Mouse (Mus musculus): ENCODE results near the gene Bend4.

Gene Bend4

DNA sequence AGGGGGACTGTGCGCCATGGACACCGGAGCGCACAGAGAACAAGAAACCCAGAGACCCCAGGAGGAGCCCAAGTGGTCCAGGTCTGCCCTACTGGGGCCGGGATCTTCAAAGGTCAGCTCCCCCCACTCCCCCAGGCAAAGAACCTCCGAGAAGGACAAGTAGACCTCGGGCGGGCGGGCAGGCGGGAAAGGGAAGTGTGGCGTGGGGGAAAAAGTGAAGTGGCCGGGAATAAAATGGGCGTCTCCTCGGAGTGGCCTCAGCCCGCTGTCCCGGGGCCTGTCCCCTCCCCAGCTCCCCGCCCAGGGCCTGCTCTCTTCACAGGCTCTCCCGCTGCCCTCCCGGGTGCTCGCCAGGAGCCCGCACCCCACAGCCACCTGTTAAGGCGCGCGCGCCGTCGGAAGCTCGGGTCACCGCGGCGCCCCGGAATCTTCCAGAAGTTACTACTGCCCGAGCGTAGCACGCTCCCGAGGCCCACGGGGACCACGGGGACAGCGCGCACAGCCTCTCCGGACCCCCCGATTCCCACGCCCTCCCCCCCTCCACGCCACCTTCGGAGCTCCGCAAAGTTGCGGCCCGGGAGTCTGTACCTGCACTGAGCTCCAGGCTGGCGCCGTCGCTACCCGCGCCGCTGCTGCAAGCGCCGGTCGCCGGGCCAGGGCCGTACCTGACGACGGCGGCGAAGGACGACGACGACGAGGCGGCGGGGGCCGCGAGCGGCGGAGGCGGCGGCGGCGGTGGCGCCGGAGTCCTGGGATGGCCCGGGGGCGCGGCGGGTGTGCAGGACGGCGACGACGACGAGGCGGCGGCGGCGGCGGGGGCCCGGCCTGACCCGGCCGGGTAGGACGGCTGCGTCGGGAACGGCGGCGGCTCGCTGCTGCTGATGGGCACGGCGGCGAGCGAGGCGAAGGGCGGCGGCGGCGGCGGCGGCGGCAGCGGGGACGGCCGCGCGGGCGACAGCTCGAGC, 1.4 kb downstream of the Bend4 start:
- CTCF ChIA-PET, result interaction anchor here in 3 of 4 experiments (0.5 to 0.7 kb wide), 5 partner anchors 10 to 1643 kb away, joined by 3 to 13 read pairs (median 4); no protein-coding TSS in a partner anchor
- POLR2A ChIA-PET, result interaction anchor here in 3 of 4 experiments (0.5 to 4.0 kb wide), 29 partner anchors 8 to 751 kb away, joined by 3 to 48 read pairs (median 3); partner anchors contain the start of genes Slc30a9 (in 1 of the 3) and Uchl1 (in 1 of the 3)

DNA sequence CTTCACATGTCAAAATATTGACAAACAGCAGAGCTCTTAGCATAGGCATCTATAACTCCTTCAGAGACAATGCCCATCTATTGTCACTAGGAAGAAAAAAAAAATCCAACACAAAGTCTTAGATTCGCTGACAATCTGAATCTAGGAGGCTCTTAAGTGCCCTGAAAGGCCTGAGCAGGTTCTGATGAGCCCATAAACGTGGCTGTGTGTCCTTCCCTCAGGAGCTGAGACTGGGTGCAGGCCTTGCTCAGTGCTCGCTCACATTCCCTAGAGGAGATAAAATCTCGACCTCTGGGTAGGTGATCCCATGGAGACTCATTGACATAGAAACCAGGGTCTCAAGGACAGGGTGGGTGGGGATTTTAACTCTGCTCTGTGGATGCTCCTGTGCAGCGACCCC, 2.1 kb downstream of the Bend4 start:
- ChIA-PET POLR2A (interaction anchor here in 3 of 4 experiments (0.7 to 4.0 kb wide), 21 partner anchors 8 to 750 kb away, joined by 3 to 48 read pairs (median 3); partner anchors contain the start of gene Uchl1 (in 1 of the 3)), CTCF (interaction anchor here in 2 of 4 experiments (0.5 to 0.6 kb wide), 2 partner anchors 11 to 1419 kb away, joined by 3 to 4 read pairs; no protein-coding TSS in a partner anchor)

DNA sequence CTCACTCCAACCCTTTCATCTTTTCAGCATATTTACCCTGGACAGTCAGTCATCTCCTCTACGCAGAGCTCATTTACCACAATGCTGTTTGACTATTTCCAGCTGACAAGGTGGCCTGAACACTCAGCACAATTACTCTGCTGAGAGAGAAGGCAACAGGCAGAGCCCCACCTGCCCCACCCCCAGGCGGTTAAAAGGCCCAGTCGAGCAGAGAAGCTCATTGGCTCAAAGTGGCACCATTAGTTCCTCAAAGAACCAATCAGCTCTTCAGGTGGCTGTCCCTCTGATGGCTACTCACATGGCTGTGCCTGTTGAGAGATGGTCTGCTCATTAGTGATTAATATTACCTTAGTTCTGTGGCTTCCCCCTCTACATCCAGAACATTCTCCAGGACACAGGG, 3.5 kb downstream of the Bend4 start:
- ChIA-PET CTCF (interaction anchor here in 1 of 4 experiments (0.6 to 1.0 kb wide), 2 partner anchors 39 to 241 kb away, joined by 3 to 6 read pairs; no protein-coding TSS in a partner anchor), POLR2A (interaction anchor here in 3 of 4 experiments (0.6 to 3.4 kb wide), 7 partner anchors 10 to 389 kb away, joined by 3 to 29 read pairs (median 3); no protein-coding TSS in a partner anchor)

DNA sequence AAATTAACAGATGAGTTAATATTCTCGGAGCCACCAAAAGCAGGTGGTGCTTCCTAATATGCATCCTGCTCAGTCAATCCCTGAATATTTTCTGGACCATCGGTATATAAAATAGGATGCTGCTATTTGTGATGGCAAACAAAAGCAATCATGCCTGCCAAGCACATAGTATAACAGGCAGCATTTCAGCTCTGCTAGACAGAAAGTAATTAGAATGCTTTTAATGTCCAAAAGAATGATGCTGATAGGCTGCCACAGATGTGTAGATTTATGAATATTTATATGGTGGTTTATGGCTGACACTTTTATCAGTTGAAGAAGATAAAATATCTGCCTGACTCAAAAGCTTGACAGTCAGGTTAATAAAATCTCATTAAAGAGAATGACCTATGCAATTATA, 4.1 kb downstream of the Bend4 start:
- ChIA-PET POLR2A (interaction anchor here in 3 of 4 experiments (0.6 to 3.4 kb wide), 6 partner anchors 9 to 390 kb away, joined by 3 to 29 read pairs (median 3); no protein-coding TSS in a partner anchor), CTCF (interaction anchor here in 1 of 4 experiments (1.0 kb wide), 1 partner anchor 40 kb away, joined by 3 read pairs; no protein-coding TSS in a partner anchor)

DNA sequence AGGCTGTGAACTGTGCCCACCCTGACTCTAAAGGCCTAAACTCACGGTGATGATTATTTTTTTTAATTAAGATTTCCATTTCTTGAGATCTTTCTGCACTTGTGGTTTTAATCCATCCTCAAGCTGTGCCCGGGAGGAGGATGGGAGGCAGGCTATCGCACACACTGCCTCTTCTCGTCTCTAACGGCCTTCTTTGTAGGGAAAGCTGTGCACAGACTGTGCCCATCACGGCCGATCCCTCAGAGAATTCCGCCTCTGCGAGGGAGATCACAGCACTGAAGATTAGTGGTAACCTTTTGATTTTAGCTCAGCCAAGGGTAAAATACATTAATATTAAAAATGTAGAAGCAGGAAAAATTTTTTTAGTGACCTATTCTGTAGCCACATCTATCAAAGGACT, 4.8 kb downstream of the Bend4 start:
- POLR2A ChIA-PET, result interaction anchor here in 1 of 4 experiments (1.5 kb wide), 1 partner anchor 21 kb away, joined by 3 read pairs; no protein-coding TSS in a partner anchor
- CTCF ChIA-PET, result no interaction called here

DNA sequence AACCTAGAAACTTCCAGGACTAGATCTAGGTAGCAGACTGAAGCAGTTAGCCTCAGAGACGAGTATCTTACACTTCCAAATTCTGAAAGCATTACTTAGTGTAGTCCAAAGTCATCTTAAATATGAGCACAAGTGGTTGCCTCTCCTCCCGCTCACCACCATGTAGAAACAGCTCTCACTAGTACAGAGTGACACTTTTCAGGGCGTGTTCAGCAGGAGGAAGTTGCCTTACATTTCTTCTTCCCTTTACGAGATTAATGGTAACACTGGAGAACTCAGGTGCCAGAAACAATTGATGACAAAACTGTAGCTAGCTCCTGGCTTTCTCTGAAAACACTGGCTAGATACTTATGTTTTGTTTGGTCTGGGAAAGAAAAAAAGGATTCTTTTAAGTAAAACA, 8.7 kb downstream of the Bend4 start:
- CTCF ChIA-PET, result no interaction called here
- POLR2A ChIA-PET, result interaction anchor here in 2 of 4 experiments (0.7 to 2.7 kb wide), 6 partner anchors 8 to 44 kb away, joined by 3 to 13 read pairs (median 4); partner anchors contain the start of gene Bend4 (in 2 of the 2)

DNA sequence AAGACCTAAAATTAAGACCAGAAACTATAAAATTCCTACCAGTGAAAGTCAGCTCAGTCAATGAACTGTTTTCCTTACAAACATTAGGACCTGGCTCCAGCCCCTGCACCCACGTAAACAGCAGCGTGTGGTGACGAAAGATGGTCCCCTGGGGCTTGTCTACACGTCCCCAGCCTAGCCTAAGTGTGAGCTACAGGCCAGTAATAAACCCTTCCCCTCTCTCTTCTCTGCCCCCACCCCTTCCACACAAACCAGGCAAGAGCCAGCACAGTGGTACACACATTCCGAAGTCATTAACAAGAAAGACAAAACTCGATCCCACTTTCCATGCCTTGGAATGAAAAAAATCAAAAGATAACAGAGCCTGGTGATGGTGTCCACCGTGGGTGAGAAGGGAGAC, 16.6 kb downstream of the Bend4 start:
- CTCF ChIA-PET, result interaction anchor here in 1 of 4 experiments (0.6 kb wide), 1 partner anchor 52 kb away, joined by 3 read pairs; no protein-coding TSS in a partner anchor

DNA sequence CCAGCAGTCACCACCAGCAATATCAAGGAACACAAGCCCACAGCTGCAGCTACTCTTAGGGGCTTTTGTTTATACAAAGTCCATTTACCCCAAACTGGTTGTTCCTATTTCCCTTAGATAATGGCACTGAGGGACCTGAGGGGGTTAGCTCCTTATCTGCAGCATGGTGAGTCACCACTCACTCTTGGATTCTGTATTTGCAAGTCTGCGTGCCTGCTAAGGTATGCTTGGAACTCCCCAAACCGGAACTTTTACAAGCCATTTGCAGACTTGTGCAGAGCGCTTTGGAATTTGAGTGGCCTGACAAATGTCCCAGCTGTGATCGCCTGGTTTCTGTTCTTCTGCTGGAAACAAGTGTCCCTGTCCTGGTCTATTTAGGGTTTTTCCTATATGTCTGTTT, 17.7 kb downstream of the Bend4 start:
- CTCF ChIA-PET, result no interaction called here
- POLR2A ChIA-PET, result interaction anchor here in 1 of 4 experiments (0.9 kb wide), 1 partner anchor 18 kb away, joined by 3 read pairs; the partner anchor contains the start of gene Bend4

More for the DNA sequence above, 16.6 kb downstream of the Bend4 start:
- POLR2A ChIA-PET, result interaction anchor here in 2 of 4 experiments (0.7 to 2.5 kb wide), 3 partner anchors 13 to 78 kb away, joined by 3 to 11 read pairs (median 4); partner anchors contain the start of gene Bend4 (in 1 of the 2)

DNA sequence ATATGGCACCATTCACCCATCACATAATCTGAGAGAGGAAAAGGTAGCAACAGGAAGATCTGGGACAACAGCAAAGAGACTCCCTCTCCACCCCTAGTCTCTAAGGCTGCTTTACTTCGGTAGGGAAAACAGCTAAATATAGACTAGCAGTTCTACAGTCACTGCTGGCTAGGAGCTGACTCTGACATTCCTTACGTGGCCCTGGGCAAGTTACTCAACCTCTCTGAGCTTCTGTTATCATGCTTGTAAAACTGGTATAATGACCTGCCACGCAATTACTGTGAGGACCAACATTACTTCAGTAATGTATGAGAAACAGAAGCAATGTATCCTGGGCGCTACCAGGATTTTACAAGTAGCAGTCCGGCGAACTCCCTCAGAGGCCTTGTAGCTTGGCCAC, 19.7 kb downstream of the Bend4 start:
- CTCF ChIA-PET, result interaction anchor here in 1 of 4 experiments (1.3 kb wide), 1 partner anchor 122 kb away, joined by 3 read pairs; no protein-coding TSS in a partner anchor
- POLR2A ChIA-PET, result interaction anchor here in 2 of 4 experiments (0.5 to 2.4 kb wide), 10 partner anchors 10 to 254 kb away, joined by 3 to 12 read pairs (median 4); partner anchors contain the start of gene Bend4 (in 2 of the 2)

DNA sequence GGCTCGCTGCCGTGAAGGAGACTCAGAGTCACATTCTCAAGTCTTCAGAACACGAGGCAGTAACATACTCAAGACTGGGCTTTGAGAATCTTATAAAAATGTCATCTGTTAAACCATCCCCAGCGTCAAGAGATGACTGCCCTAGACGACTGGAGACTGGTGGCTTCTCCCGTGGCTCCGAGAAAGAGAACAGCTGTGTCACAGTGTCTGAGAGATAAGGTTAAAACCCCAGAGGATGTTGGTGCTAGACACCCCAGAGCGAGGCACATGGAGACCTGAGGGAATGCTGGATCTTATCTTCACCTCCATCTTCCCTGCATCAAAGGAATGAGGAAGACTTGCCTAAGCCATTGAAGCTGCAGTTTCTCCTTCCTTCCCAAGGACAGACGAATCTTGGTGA, 23.2 kb downstream of the Bend4 start:
- CTCF ChIA-PET, result interaction anchor here in 1 of 4 experiments (0.7 kb wide), 1 partner anchor 24 kb away, joined by 4 read pairs; no protein-coding TSS in a partner anchor
- POLR2A ChIA-PET, result interaction anchor here in 2 of 4 experiments (1.2 to 1.7 kb wide), 4 partner anchors 10 to 23 kb away, joined by 3 to 9 read pairs (median 4); partner anchors contain the start of gene Bend4 (in 2 of the 2)

DNA sequence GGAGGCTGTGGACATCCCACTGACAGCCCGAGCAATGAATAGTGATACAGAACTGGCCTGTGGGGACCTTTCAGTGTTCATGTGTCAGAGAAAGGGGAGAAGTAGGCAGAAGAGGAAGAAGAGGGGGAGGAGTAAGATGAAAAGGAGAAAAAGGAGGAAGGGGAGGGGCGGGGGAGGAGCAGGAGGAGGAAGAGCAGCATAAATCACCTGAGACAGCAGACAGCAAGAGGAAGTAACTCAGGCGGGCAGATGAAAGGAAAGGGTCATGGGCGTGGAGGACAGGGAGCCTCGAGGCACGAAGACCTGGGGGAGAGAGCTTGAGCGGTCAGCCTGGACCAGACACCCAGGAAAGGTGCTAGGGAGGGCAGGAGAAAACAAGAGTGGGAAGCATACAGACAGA, 23.7 kb downstream of the Bend4 start:
- ChIA-PET POLR2A (interaction anchor here in 2 of 4 experiments (1.2 to 1.7 kb wide), 3 partner anchors 9 to 23 kb away, joined by 3 to 9 read pairs (median 6); partner anchors contain the start of gene Bend4 (in 1 of the 2)), CTCF (no interaction called here)

DNA sequence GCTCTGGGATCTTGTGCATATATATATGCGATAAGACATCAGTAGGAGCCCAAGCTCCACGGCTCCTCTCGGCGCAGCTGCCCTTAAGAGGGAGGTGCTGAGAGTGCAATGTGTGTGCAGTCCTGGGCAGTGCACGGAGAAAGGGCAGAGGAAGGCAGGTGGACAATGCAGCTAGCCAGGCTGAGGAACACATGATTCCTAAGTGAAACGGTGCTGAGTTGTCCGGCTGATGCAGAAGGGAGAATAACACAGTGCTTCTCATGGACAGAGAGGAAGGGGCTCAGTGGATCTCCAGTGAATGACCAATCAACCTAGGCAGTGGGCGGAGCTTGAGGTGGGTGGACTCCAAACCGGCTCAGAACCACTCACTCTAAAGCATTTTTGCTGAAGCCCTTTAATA, 26.5 kb downstream of the Bend4 start:
- POLR2A ChIA-PET, result interaction anchor here in 3 of 4 experiments (0.5 to 1.3 kb wide), 3 partner anchors 10 to 66 kb away, joined by 3 read pairs; no protein-coding TSS in a partner anchor

DNA sequence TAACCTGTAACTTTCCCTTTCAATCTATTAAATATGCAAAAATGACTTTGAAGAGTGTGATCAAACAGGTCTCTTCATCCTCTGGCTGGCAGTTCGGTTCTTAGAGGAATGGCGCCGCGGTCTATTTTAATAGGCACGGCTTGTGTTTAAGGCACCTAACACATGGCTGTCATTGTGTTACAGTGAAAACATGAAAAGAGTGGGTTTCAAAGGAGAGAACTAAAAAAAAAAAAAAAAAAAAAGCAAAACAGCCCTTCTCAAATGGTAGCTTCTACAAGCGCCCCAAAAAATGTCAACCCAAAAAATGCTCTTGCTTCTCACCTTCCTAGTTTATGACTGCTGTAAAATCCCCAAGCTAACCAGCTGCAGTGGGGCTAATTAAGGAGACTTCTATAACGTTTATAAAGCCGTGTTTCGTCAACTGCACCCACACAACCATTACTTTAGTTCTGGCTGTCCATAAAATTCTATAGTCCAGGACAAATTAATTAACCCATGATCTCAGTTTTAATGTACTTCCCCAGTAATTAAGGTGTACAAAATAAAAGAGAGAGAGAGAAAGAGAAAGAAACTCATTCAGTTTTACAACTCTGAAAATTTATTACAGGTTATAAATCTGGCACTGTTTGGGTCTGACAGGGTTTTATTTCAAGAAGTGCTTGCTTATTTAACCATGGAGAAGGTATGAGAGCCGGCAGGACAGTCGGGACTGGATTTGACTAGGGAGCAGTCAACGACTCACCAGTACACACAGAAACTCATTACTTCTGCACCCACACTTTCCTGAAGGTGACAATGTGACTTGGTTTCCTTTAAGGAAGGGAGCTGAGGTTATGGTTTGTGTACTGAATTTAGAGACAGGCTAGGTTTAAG, 27.3 kb downstream of the Bend4 start:
- ChIA-PET CTCF (no interaction called here), POLR2A (interaction anchor here in 3 of 4 experiments (0.5 to 1.5 kb wide), 6 partner anchors 9 to 79 kb away, joined by 3 to 7 read pairs (median 3); partner anchors contain the start of gene Bend4 (in 1 of the 3))

More for the DNA sequence above, 26.5 kb downstream of the Bend4 start:
- CTCF ChIA-PET, result no interaction called here

DNA sequence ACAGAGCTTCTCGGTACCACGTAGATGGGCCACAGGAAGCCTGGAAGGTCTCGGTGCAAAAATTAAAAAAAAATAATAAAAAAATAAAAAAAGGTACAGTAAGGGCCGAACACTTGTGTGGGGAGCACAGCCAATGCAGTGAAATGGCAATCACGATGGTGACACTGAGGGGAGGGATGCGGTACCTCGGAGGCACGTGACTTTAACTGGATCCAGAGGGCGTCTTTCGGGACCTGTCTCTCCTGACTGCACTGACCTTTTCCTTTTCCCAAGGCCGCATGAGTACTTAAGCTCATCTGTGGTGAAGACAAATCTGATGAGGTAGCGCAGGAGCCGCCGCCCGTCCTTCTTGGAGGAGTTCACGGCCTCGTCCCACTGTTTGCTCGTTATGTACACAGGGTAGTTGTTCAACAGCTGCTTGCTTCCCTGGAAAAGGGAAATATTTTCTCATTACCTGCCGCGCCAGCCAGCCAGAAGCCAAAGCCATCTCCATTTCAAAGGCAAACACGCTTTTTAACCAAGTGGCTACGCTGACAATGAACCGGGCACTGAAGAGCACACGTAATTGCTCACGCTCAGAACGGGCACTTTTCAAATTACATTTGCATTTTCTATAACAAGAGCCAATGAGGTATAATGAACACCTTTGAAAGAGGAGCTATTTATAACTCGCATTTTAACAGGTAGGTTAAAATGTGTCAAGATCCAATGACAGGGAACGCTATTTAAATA, 28.1 kb downstream of the Bend4 start:
- POLR2A ChIA-PET, result interaction anchor here in 2 of 4 experiments (1.0 to 1.5 kb wide), 5 partner anchors 8 to 78 kb away, joined by 3 to 7 read pairs (median 3); partner anchors contain the start of gene Bend4 (in 1 of the 2)
- CTCF ChIA-PET, result interaction anchor here in 1 of 4 experiments (0.9 kb wide), 1 partner anchor 134 kb away, joined by 3 read pairs; no protein-coding TSS in a partner anchor

DNA sequence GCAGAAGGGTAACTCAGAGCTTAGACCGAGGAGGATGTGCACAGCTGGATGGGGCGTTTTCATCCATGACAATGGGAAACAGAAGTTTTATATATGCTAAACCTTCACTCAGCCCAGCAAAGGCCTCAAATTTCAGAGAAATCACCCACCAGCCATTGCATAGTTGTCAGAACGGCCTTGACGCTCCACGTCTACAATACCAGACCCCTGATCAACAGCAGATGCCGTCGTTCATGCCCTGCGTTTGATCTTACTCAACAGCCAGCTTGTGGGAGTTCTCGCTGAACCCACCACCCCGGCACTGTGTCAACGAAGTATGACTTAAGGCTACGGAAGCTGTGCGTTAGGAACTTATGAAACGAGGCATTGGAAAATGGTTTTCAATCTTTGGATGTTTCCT, 30.9 kb downstream of the Bend4 start:
- POLR2A ChIA-PET, result interaction anchor here in 2 of 4 experiments (1.0 to 2.1 kb wide), 4 partner anchors 11 to 67 kb away, joined by 3 to 7 read pairs (median 4); no protein-coding TSS in a partner anchor
- CTCF ChIA-PET, result interaction anchor here in 1 of 4 experiments (0.6 kb wide), 1 partner anchor 61 kb away, joined by 4 read pairs; no protein-coding TSS in a partner anchor

DNA sequence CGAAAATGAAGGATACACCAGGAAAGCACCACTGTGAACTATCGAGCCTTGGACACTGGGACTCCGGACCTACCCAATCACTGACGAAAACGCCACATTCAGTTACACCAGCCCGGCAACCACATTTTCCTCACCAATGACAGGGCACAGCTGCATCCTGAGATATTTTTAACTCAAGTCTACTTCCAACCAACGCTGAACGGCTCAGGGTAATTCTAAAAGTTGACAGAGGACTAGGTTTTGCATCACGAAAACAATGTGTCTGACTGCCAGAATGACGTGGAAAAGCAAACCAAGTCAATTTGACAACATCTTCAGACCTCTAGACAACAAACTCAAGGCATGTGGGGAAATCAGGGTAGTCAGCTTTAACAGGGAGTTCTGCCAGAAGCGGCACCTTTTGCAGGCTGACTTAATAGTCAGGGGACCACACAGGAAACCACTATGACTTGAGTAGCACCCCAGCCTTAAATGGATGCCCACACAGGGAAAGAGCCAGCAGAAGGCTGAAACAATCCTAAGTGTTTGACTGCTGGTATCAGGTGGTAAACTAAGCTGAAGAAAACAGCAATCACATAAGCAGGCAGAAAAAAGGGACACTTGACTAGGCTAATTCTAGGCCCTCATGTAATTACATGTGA, 32.8 kb downstream of the Bend4 start:
- ChIA-PET CTCF (no interaction called here), POLR2A (interaction anchor here in 2 of 4 experiments (1.3 to 2.1 kb wide), 4 partner anchors 10 to 18 kb away, joined by 4 to 7 read pairs (median 6); no protein-coding TSS in a partner anchor)
